Mouse (Mus musculus): ENCODE data around the gene Lmx1a.

- TF ChIP-seq CTCF (IDR thresholded peaks at IDR 0.05; ENCODE audit: borderline replicate concordance, insufficient read depth, low read length) (no peak), POLR2A (IDR thresholded peaks at IDR 0.05; ENCODE audit: low read depth, low read length) (no peak)
These were observed 25.9 kb upstream of the Lmx1a start for GRCm38 (mm10) chr1:167663136-167663535.
